Mouse (Mus musculus): Measurements from ENCODE around the gene Ush2a.

- no peak for TF ChIP-seq POLR2A (IDR thresholded peaks at IDR 0.05; ENCODE audit: control insufficient read depth, low read depth, low read length)
- no peak for TF ChIP-seq CTCF (IDR thresholded peaks at IDR 0.05; ENCODE audit: control insufficient read depth, insufficient read depth, insufficient replicate concordance, low read depth, low read length)
These were observed 336.2 kb downstream of the Ush2a start for GRCm38 (mm10) chr1:188598052-188598451.
